Mouse (Mus musculus): ENCODE data around the gene Ap1g1. TPM values are rescaled to one million over a fixed set of nuclear protein-coding genes. Genes with fewer than 3 reads are reported as not detected.

Gene Ap1g1
- polyA plus RNA-seq (2012; rRNA removed; ENCODE audit: low replicate concordance) = 33.3 and 46.6 TPM in 2 replicates

DNA sequence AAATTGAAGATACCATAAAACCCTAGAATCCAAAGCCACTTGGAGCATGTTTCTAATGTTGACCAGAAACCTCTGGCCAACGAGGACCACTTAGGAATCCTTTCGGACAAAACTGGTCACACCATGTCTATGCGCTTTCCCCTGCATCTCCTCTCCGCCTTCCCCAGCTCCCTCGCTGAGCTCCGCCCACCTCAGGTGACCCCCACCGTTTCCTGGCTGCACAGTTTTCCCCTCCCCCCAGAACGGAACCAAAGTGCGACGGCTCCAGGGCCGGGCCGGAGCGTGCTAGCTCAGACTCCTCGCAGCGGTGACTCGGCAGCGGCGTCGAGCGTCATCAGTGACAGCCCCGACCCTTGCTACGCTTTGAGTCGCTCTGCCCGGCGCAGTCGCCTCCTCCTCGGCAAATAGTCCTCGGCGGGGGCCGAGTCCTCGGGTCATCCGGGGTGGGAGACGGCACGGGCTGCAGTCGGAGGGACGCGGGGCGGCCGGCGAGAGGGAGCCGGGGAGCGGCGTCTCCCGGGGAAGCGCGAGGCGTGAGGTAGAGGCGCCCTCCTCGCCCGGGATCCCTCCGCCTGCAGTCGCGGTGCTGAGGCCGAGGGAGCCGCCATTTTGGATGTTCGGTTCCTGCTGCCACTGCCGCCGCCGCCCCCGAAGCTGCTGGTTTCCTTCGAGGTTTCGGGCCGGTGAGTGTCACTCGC lies at the start of gene Ap1g1:
Gene Ap1g1 (plus strand): TSS at position 275 of the 698 bp plus-strand sequence.

DNA sequence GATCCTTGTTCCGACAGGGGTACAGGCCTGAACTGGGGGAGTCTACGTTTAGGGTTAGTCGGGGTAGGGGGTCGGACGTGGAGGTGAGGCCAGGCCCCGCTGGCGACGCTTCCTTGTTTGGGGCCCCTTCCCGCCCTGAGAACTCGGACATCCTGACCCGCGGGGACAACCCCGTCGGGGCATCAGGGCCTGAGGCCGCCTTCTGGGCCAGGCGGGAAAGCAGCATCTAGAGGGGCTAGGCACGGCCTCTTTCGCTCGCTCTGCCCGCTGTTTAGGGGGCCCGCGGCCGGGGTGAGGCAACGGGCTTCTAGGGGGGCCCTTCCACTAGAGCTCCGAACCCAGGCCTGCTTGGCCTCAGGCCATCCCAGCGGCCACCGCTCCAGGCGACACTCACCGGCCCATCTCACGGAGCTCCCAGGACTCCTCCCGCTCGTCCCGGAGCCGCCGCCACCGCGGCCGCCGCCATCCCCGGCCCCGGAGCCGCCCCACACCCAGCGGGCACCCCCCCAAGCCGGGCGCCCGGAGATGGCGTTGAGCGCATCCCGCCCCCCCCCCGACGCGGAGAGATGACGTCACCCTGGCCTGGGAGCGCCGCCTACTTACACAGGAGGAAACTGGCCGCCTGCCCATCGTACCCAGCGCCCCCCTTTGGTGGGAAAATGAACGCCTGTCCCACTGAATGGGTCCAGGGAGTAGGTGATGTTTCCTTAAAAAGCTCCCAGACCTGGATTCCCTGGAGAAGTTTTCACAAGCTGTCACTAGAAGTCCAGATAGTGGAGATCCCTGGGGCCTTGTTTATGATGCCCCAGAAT lies 40.9 kb upstream of the Ap1g1 start, which contains the start of gene Atxn1l:
Gene Atxn1l (minus strand): TSS at position 503 of the 812 bp plus-strand sequence.

DNA sequence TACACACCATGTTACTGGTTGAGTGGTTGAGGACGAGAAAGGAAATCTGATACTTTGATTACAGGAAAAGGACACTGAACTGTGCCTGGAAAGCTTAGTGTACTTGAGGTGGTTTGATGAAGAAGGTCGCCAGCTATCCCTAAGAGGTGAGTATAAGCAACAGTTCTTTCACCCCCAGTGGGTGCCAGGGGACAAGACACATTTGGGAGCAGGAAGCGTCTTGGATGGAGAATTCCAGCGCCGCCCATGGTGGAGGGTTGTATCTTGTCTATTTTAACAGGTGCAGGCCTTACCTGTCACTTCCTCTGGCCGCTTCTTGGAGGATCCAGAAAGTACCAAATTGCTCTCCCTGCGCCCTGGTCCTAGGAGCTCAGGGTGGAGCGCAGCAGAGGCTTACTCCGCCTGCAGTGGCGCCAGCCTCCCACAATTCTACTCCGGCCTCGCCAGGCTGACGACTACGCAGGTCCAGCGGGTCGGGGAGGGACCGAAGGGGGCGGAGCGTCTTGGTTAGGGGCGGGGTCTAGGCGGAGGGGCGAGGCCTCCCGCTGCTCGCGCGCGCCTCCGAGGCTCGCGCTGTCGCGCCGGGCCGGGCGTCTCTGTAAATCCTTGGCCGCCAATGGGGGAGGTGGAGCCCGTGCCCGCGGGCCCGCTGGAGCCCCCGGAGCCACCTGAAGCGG lies 89.8 kb downstream of the Ap1g1 start, which contains the start of gene Phlpp2:
Gene Phlpp2 (plus strand): TSS at position 540 of the 677 bp plus-strand sequence.

Other genes starting within 250 kb of the Ap1g1 start
- gene Dhx38, start 212.7 kb upstream of the Ap1g1 start, polyA plus RNA-seq (2012; rRNA removed; ENCODE audit: low replicate concordance) = 14.8 and 24.9 TPM in 2 replicates
- 8.8 and 10.8 TPM in 2 replicates for gene Txnl4b, start 212.7 kb upstream of the Ap1g1 start, polyA plus RNA-seq (2012; rRNA removed; ENCODE audit: low replicate concordance)
- 528 and 3,384 TPM in 2 replicates for gene Hp, start 199.4 kb upstream of the Ap1g1 start, polyA plus RNA-seq (2012; rRNA removed; ENCODE audit: low replicate concordance)
- gene Dhodh, start 169.9 kb upstream of the Ap1g1 start, polyA plus RNA-seq (2012; rRNA removed; ENCODE audit: low replicate concordance) = 26.3 and 41.7 TPM in 2 replicates
- 0.13 TPM in 2 replicates for gene Pkd1l3, start 164.0 kb upstream of the Ap1g1 start, polyA plus RNA-seq (2012; rRNA removed; ENCODE audit: low replicate concordance)
- 53.4 and 62.6 TPM in 2 replicates for gene Ist1, start 85.3 kb upstream of the Ap1g1 start, polyA plus RNA-seq (2012; rRNA removed; ENCODE audit: low replicate concordance)
- 6.0 and 13.0 TPM in 2 replicates for gene Zfp821, start 73.0 kb upstream of the Ap1g1 start, polyA plus RNA-seq (2012; rRNA removed; ENCODE audit: low replicate concordance)
- 13.4 and 20.6 TPM in 2 replicates for gene Atxn1l, start 40.8 kb upstream of the Ap1g1 start, polyA plus RNA-seq (2012; rRNA removed; ENCODE audit: low replicate concordance)
- 7.1 and 10.7 TPM in 2 replicates for gene Phlpp2, start 90.0 kb downstream of the Ap1g1 start, polyA plus RNA-seq (2012; rRNA removed; ENCODE audit: low replicate concordance)
- gene Marveld3, start 183.6 kb downstream of the Ap1g1 start, polyA plus RNA-seq (2012; rRNA removed; ENCODE audit: low replicate concordance) = 4.6 TPM in 1 of 2 replicates, not detected in the other
- 0.07 and 0.33 TPM in 2 replicates for gene Tat, start 211.9 kb downstream of the Ap1g1 start, polyA plus RNA-seq (2012; rRNA removed; ENCODE audit: low replicate concordance)